Mouse (Mus musculus): ENCODE results near the gene Klhl2. TPM values are rescaled to one million over a fixed set of nuclear protein-coding genes. Genes with fewer than 3 reads are reported as not detected.

Klhl2 gene
- total RNA-seq, 2 experiments from 2014 or later = 18.2 to 24.2 TPM

- DNase-seq = no peak
These were observed 81.2 kb downstream of the Klhl2 start for GRCm38 (mm10) chr8:64768645-64769044.

GRCm38 (mm10) chr8:64767047-64767446 lies 82.8 kb downstream of the Klhl2 start:
- DNase-seq = peak in 1 of 2 experiments; percentile 13

GRCm38 (mm10) chr8:64764075-64764474 lies 85.7 kb downstream of the Klhl2 start:
- no peak for DNase-seq

GRCm38 (mm10) chr8:64762751-64763150 lies 87.1 kb downstream of the Klhl2 start:
- DNase-seq = no peak

GRCm38 (mm10) chr8:64761430-64761829 lies 88.4 kb downstream of the Klhl2 start:
- DNase-seq = peak in 1 of 2 experiments; percentile 33

GRCm38 (mm10) chr8:64757956-64758355 lies 91.9 kb downstream of the Klhl2 start:
- DNase-seq = no peak

GRCm38 (mm10) chr8:64746215-64747058 lies 103.4 kb downstream of the Klhl2 start:
- DNase-seq = no peak

GRCm38 (mm10) chr8:64740547-64741211 lies 109.1 kb downstream of the Klhl2 start:
- no peak for DNase-seq

GRCm38 (mm10) chr8:64738916-64739315 lies 110.9 kb downstream of the Klhl2 start:
- DNase-seq = no peak

- no peak for DNase-seq
These were observed 113.0 kb downstream of the Klhl2 start for GRCm38 (mm10) chr8:64736767-64737323.

GRCm38 (mm10) chr8:64735161-64735560 lies 114.7 kb downstream of the Klhl2 start:
- DNase-seq = no peak

GRCm38 (mm10) chr8:64733271-64733943 lies 116.4 kb downstream of the Klhl2 start, which contains the start of gene Msmo1:
TSS of gene Msmo1 (minus strand) at chr8:64733792.
- peak; percentile 95 to 99 for DNase-seq

- no peak for DNase-seq
These were observed 117.2 kb downstream of the Klhl2 start for GRCm38 (mm10) chr8:64732596-64732995.

GRCm38 (mm10) chr8:64728156-64728555 lies 121.7 kb downstream of the Klhl2 start:
- DNase-seq = no peak

- DNase-seq = peak in 1 of 2 experiments; percentile 24
These were observed 123.6 kb downstream of the Klhl2 start for GRCm38 (mm10) chr8:64726190-64726695.

- no peak for DNase-seq
These were observed 126.6 kb downstream of the Klhl2 start for GRCm38 (mm10) chr8:64723206-64723605.

GRCm38 (mm10) chr8:64717868-64718267 lies 131.9 kb downstream of the Klhl2 start:
- no peak for DNase-seq

GRCm38 (mm10) chr8:64712499-64712898 lies 137.3 kb downstream of the Klhl2 start:
- DNase-seq = no peak

- no peak for DNase-seq
These were observed 138.3 kb downstream of the Klhl2 start for GRCm38 (mm10) chr8:64711544-64711943.

- no peak for DNase-seq
These were observed 142.3 kb downstream of the Klhl2 start for GRCm38 (mm10) chr8:64707481-64707880.

GRCm38 (mm10) chr8:64703191-64703590 lies 146.6 kb downstream of the Klhl2 start:
- no peak for DNase-seq

GRCm38 (mm10) chr8:64692651-64693201 lies 157.1 kb downstream of the Klhl2 start, which contains the start of gene Cpe:
TSS of gene Cpe (minus strand) at chr8:64693054.
- peak; percentile 82 to 85 for DNase-seq
